Mouse (Mus musculus): ENCODE measurements around the gene Kat6b. TPM values are rescaled to one million over a fixed set of nuclear protein-coding genes. Genes with fewer than 3 reads are reported as not detected.

The Kat6b gene
- polyA plus RNA-seq, 1 experiment from 2014 or later, result 33.7 TPM

GRCm38 (mm10) chr14:21602166-21602565 lies 120.9 kb downstream of the Kat6b start:
- no peaks in the 10 kb centered on the region for H3K27me3 ChIP-seq (ENCODE audit: control insufficient read depth, insufficient read depth, low read length)
- ATAC-seq (ENCODE audit: low read depth), result no peak
- no peaks in the 10 kb centered on the region for H3K9me3 ChIP-seq (ENCODE audit: control insufficient read depth, low read length)
- WGBS, result 87% methylated on average over 12 of the region's 12 CpGs
- H3K4me2 ChIP-seq (ENCODE audit: low read depth, low read length), result no peak overlapping the region
- H3K27ac ChIP-seq (ENCODE audit: low read depth, low read length), result no peak overlapping the region
- H3K4me1 ChIP-seq (ENCODE audit: control insufficient read depth, insufficient read depth, low read length), result peaks cover 17% of the 10 kb centered on the region; the same call in 1 of the 2 replicates
- H3K4me3 ChIP-seq (ENCODE audit: low read depth, low read length), result no peak overlapping the region
- H3K9ac ChIP-seq (replicated peaks; ENCODE audit: low read depth, low read length), result no peak overlapping the region
- H3K36me3 ChIP-seq (ENCODE audit: control insufficient read depth, insufficient read depth, low read length), result no peaks in the 10 kb centered on the region

GRCm38 (mm10) chr14:21602937-21603336 lies 121.7 kb downstream of the Kat6b start:
- peaks cover 22% of the 10 kb centered on the region for H3K4me1 ChIP-seq (ENCODE audit: control insufficient read depth, insufficient read depth, low read length)
- no peaks in the 10 kb centered on the region for H3K36me3 ChIP-seq (ENCODE audit: control insufficient read depth, insufficient read depth, low read length)
- no peak for ATAC-seq (ENCODE audit: low read depth)
- no peak overlapping the region for H3K4me2 ChIP-seq (ENCODE audit: low read depth, low read length)
- no peak overlapping the region for H3K27ac ChIP-seq (ENCODE audit: low read depth, low read length)
- 84% methylated on average over 4 of the region's 4 CpGs for WGBS
- H3K27me3 ChIP-seq (ENCODE audit: control insufficient read depth, insufficient read depth, low read length), result no peaks in the 10 kb centered on the region
- H3K4me3 ChIP-seq (ENCODE audit: low read depth, low read length), result no peak overlapping the region
- H3K9me3 ChIP-seq (ENCODE audit: control insufficient read depth, low read length), result no peaks in the 10 kb centered on the region
- H3K9ac ChIP-seq (replicated peaks; ENCODE audit: low read depth, low read length), result no peak overlapping the region

GRCm38 (mm10) chr14:21607686-21608085 lies 126.5 kb downstream of the Kat6b start:
- Histone ChIP-seq H3K27ac (ENCODE audit: low read depth, low read length) (peak overlapping the region; percentile 16; the same call in 1 of the 2 replicates), H3K27me3 (ENCODE audit: control insufficient read depth, insufficient read depth, low read length) (no peaks in the 10 kb centered on the region), H3K36me3 (ENCODE audit: control insufficient read depth, insufficient read depth, low read length) (no peaks in the 10 kb centered on the region), H3K9ac (replicated peaks; ENCODE audit: low read depth, low read length) (no peak overlapping the region), H3K4me1 (ENCODE audit: control insufficient read depth, insufficient read depth, low read length) (peaks cover 19% of the 10 kb centered on the region), H3K4me2 (ENCODE audit: low read depth, low read length) (no peak overlapping the region), H3K9me3 (ENCODE audit: control insufficient read depth, low read length) (no peaks in the 10 kb centered on the region), H3K4me3 (ENCODE audit: low read depth, low read length) (no peak overlapping the region)
- ATAC-seq (ENCODE audit: low read depth), result no peak
- WGBS, result 25% methylated on average over 4 of the region's 4 CpGs

GRCm38 (mm10) chr14:21608886-21609285 lies 127.7 kb downstream of the Kat6b start:
- no peak overlapping the region for H3K9ac ChIP-seq (replicated peaks; ENCODE audit: low read depth, low read length)
- no peak overlapping the region for H3K4me3 ChIP-seq (ENCODE audit: low read depth, low read length)
- no peak for ATAC-seq (ENCODE audit: low read depth)
- H3K4me2 ChIP-seq (ENCODE audit: low read depth, low read length), result no peak overlapping the region; the same call in 1 of the 2 replicates
- peak overlapping the region; percentile 35 for H3K27ac ChIP-seq (ENCODE audit: low read depth, low read length)
- H3K9me3 ChIP-seq (ENCODE audit: control insufficient read depth, low read length), result no peaks in the 10 kb centered on the region
- H3K4me1 ChIP-seq (ENCODE audit: control insufficient read depth, insufficient read depth, low read length), result peaks cover 23% of the 10 kb centered on the region
- H3K36me3 ChIP-seq (ENCODE audit: control insufficient read depth, insufficient read depth, low read length), result no peaks in the 10 kb centered on the region
- 7% methylated on average over 4 of the region's 4 CpGs for WGBS
- no peaks in the 10 kb centered on the region for H3K27me3 ChIP-seq (ENCODE audit: control insufficient read depth, insufficient read depth, low read length)

GRCm38 (mm10) chr14:21610224-21610623 lies 129.0 kb downstream of the Kat6b start:
- H3K9me3 ChIP-seq (ENCODE audit: control insufficient read depth, low read length), result no peaks in the 10 kb centered on the region
- no peaks in the 10 kb centered on the region for H3K36me3 ChIP-seq (ENCODE audit: control insufficient read depth, insufficient read depth, low read length)
- H3K4me3 ChIP-seq (ENCODE audit: low read depth, low read length), result no peak overlapping the region
- no peak overlapping the region for H3K9ac ChIP-seq (replicated peaks; ENCODE audit: low read depth, low read length)
- 7% methylated on average over 3 of the region's 3 CpGs for WGBS
- no peak overlapping the region for H3K27ac ChIP-seq (ENCODE audit: low read depth, low read length)
- H3K27me3 ChIP-seq (ENCODE audit: control insufficient read depth, insufficient read depth, low read length), result no peaks in the 10 kb centered on the region
- ATAC-seq (ENCODE audit: low read depth), result peak; percentile 54; the same call in 1 of the 2 replicates
- peaks cover 23% of the 10 kb centered on the region for H3K4me1 ChIP-seq (ENCODE audit: control insufficient read depth, insufficient read depth, low read length)
- H3K4me2 ChIP-seq (ENCODE audit: low read depth, low read length), result no peak overlapping the region

- Histone ChIP-seq H3K27ac (ENCODE audit: low read depth, low read length) (no peak overlapping the region), H3K9me3 (ENCODE audit: control insufficient read depth, low read length) (no peaks in the 10 kb centered on the region), H3K4me1 (ENCODE audit: control insufficient read depth, insufficient read depth, low read length) (peaks cover 22% of the 10 kb centered on the region), H3K36me3 (ENCODE audit: control insufficient read depth, insufficient read depth, low read length) (no peaks in the 10 kb centered on the region), H3K27me3 (ENCODE audit: control insufficient read depth, insufficient read depth, low read length) (no peaks in the 10 kb centered on the region), H3K4me2 (ENCODE audit: low read depth, low read length) (no peak overlapping the region), H3K9ac (replicated peaks; ENCODE audit: low read depth, low read length) (no peak overlapping the region), H3K4me3 (ENCODE audit: low read depth, low read length) (no peak overlapping the region)
- whole genome bisulfite sequencing, result 82% methylated on average over 6 of the region's 6 CpGs
- no peak for ATAC-seq (ENCODE audit: low read depth)
Observed at GRCm38 (mm10) chr14:21613031-21613430, 131.8 kb downstream of the Kat6b start.

GRCm38 (mm10) chr14:21614103-21614502 lies 132.9 kb downstream of the Kat6b start:
- H3K9me3 ChIP-seq (ENCODE audit: control insufficient read depth, low read length), result no peaks in the 10 kb centered on the region
- H3K36me3 ChIP-seq (ENCODE audit: control insufficient read depth, insufficient read depth, low read length), result no peaks in the 10 kb centered on the region
- 88% methylated on average over 5 of the region's 5 CpGs for WGBS
- H3K4me3 ChIP-seq (ENCODE audit: low read depth, low read length), result no peak overlapping the region
- H3K4me2 ChIP-seq (ENCODE audit: low read depth, low read length), result no peak overlapping the region
- H3K27me3 ChIP-seq (ENCODE audit: control insufficient read depth, insufficient read depth, low read length), result no peaks in the 10 kb centered on the region
- peaks cover 11% of the 10 kb centered on the region for H3K4me1 ChIP-seq (ENCODE audit: control insufficient read depth, insufficient read depth, low read length)
- no peak overlapping the region for H3K9ac ChIP-seq (replicated peaks; ENCODE audit: low read depth, low read length)
- ATAC-seq (ENCODE audit: low read depth), result no peak
- H3K27ac ChIP-seq (ENCODE audit: low read depth, low read length), result no peak overlapping the region

GRCm38 (mm10) chr14:21615853-21616252 lies 134.6 kb downstream of the Kat6b start:
- H3K4me1 ChIP-seq (ENCODE audit: control insufficient read depth, insufficient read depth, low read length), result 0 out of 2 replicates have a peak, but pooled peaks cover 9% of the 10 kb centered on the region
- ATAC-seq (ENCODE audit: low read depth), result no peak
- no peak overlapping the region for H3K4me2 ChIP-seq (ENCODE audit: low read depth, low read length)
- H3K4me3 ChIP-seq (ENCODE audit: low read depth, low read length), result no peak overlapping the region
- no peaks in the 10 kb centered on the region for H3K36me3 ChIP-seq (ENCODE audit: control insufficient read depth, insufficient read depth, low read length)
- H3K27me3 ChIP-seq (ENCODE audit: control insufficient read depth, insufficient read depth, low read length), result no peaks in the 10 kb centered on the region
- no peak overlapping the region for H3K27ac ChIP-seq (ENCODE audit: low read depth, low read length)
- WGBS, result 80% methylated on average over 2 of the region's 2 CpGs
- no peak overlapping the region for H3K9ac ChIP-seq (replicated peaks; ENCODE audit: low read depth, low read length)
- no peaks in the 10 kb centered on the region for H3K9me3 ChIP-seq (ENCODE audit: control insufficient read depth, low read length)

- WGBS, result 49% methylated on average over 4 of the region's 4 CpGs
- Histone ChIP-seq H3K4me2 (ENCODE audit: low read depth, low read length) (no peak overlapping the region), H3K9ac (replicated peaks; ENCODE audit: low read depth, low read length) (no peak overlapping the region), H3K4me3 (ENCODE audit: low read depth, low read length) (no peak overlapping the region), H3K27ac (ENCODE audit: low read depth, low read length) (no peak overlapping the region), H3K36me3 (ENCODE audit: control insufficient read depth, insufficient read depth, low read length) (no peaks in the 10 kb centered on the region), H3K27me3 (ENCODE audit: control insufficient read depth, insufficient read depth, low read length) (no peaks in the 10 kb centered on the region), H3K9me3 (ENCODE audit: control insufficient read depth, low read length) (no peaks in the 10 kb centered on the region), H3K4me1 (ENCODE audit: control insufficient read depth, insufficient read depth, low read length) (0 out of 2 replicates have a peak, but pooled peaks cover 9% of the 10 kb centered on the region)
- ATAC-seq (ENCODE audit: low read depth), result no peak
Observed at GRCm38 (mm10) chr14:21617221-21617980, 136.2 kb downstream of the Kat6b start.

Measured in neural tube, embryonic 14.5 days (tissue).